Mouse (Mus musculus): ENCODE results near the gene Wfdc15a.
"Not testable (repeated sequence)": the region's sequence is repeated elsewhere in the genome, so short reads cannot be mapped to it uniquely, and the experiment has no call there.

Gene Wfdc15a

DNA sequence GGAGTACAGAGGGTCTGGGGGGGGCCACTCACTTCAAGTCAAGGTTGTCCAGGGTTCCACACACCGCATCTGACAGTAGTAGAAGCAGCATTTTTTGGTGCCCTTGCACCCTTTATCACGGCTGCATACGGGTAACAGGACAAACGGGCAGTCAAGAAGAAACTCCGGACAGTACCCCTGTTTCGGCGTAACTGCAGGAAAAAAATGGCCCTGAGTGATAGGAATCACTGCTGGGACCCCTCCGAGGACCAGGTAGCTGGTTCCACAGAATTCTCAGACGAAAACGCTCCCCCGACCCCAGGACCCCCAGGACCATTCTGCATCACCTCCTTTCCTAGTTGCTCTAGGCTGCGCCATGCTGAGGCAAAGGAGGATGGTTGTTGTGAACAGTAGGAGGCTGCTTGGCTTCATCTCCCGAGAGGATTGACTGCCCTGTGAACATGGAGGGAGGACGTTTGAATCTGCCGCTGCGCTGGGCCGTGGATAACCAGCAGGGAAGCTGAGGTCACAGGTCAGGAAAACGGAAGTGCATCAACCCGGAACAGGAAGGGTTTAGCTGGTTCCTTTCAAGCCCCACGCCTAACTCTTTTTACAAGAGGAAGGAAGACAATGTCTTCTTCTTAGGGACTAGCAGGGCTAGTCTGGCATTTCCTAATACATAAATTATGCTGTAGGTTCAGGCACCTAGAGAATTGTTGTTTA is at the start of gene Wfdc15a:
Gene Wfdc15a, minus strand, starts transcription at position 505 of the 702 bp plus-strand sequence.
- DNase-seq (ENCODE audit: low read depth, low spot score): no peak
- H3K27me3 ChIP-seq (ENCODE audit: control insufficient read depth, insufficient read depth, low read length, poor library complexity, severe bottlenecking): no peaks in the 10 kb centered on the region
- H3K36me3 ChIP-seq (ENCODE audit: control insufficient read depth, insufficient read depth, low read length, poor library complexity, severe bottlenecking): no peaks in the 10 kb centered on the region

DNA sequence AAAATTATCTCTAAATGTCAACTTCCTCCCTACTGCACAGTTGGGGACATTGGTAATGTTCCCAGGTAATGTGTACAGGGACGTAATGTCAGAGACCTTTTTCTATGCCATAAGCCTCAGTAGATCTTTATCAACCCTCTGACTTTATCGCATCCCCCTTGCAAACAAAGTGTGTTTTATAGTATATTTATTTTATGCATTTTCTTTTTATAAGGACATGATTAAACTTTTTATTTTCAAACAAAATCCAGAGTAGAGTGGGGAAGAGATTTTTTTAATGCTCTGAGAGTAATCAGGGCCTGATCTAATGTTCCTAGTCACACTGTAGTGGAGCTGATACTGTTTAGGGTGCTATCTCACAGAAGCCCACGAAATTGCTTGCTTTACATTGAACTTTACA is 38.4 kb upstream of the Wfdc15a start, which contains the start of gene Svs2:
Gene Svs2, minus strand, starts transcription at position 101 of the 400 bp plus-strand sequence.
- DNase-seq (ENCODE audit: low read depth, low spot score): no peak
- Histone ChIP-seq H3K36me3 (ENCODE audit: control insufficient read depth, insufficient read depth, low read length, poor library complexity, severe bottlenecking) (no peaks in the 10 kb centered on the region), H3K27me3 (ENCODE audit: control insufficient read depth, insufficient read depth, low read length, poor library complexity, severe bottlenecking) (no peaks in the 10 kb centered on the region)

DNA sequence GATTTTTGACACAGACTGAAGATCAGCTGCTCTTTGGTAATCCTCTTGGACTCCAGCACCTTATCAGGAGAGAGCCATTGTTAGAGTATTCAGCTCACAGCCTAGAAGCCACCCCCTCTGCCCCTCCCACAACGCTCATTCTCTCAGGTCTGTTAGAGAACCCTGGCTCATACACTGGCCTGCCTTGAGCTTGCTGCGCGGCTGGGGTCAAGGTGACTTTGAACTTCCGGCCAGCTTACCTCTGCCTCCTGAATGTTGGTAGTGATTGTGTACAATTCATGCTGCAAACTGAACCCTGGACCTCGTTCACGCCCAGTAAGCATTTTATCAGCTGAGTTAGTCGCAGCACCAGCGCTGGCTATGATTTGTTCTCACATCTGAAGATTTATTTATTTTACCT is 32.7 kb upstream of the Wfdc15a start:
- no peak for DNase-seq (ENCODE audit: low read depth, low spot score)
- Histone ChIP-seq H3K27me3 (ENCODE audit: control insufficient read depth, insufficient read depth, low read length, poor library complexity, severe bottlenecking) (no peaks in the 10 kb centered on the region), H3K36me3 (ENCODE audit: control insufficient read depth, insufficient read depth, low read length, poor library complexity, severe bottlenecking) (no peaks in the 10 kb centered on the region)

DNA sequence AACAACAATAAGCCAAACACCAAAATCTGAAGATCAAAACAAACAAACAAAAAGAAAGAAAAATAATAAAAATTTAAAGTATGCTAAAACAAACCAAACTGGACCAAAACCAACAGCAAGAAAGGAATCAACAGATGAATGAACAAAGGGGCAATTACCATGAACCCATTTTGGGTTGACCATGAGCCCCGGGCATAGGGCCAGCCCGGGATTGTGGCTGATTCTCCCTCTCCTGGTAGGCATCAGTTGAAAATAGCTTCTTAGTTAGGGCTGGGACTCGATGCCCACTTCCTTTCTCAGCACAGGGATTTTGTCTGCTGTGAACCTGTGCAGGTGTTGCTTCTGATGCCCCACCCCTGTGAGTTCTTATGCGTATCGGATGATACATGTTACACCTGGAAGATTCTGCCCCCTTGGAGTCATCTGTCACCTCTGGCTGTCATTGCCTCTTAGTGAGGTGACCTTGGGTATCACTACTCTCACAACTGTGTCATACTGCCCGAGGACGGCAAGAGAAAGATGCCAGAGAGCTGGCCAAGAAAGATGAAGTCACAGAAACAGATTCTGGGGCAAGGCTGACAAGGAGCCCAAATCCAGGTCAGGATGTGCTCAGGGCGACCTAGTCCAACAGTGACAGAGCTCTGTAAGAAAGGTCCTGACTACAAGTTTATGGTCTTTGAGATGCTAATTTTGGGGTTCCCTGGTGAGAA is 28.6 kb upstream of the Wfdc15a start:
- Histone ChIP-seq H3K36me3 (ENCODE audit: control insufficient read depth, insufficient read depth, low read length, poor library complexity, severe bottlenecking) (no peaks in the 10 kb centered on the region), H3K27me3 (ENCODE audit: control insufficient read depth, insufficient read depth, low read length, poor library complexity, severe bottlenecking) (no peaks in the 10 kb centered on the region)
- DNase-seq (ENCODE audit: low read depth, low spot score): no peak

DNA sequence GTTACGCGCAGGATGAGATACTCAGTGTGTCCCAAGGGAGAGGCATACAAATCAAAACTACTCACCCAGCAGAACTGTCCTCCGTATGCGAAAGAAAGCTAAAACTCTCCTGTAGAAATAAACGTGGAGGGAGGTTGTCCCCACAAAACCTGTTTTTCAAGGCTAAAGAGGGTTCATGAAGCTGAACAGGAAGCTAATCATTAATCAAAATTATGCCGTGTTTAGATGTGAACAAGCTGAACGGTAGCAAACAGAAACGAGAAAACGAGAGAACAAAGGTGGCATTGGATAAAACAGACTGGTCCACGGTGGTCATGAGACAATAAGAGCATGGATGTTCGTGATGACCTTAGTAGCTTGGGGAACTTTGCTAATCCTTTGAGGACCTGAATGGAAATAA is 21.6 kb upstream of the Wfdc15a start, which contains the start of gene Wfdc15b:
Gene Wfdc15b, minus strand, starts transcription at position 139 of the 400 bp plus-strand sequence.
- Histone ChIP-seq H3K27me3 (ENCODE audit: control insufficient read depth, insufficient read depth, low read length, poor library complexity, severe bottlenecking) (no peaks in the 10 kb centered on the region), H3K36me3 (ENCODE audit: control insufficient read depth, insufficient read depth, low read length, poor library complexity, severe bottlenecking) (no peaks in the 10 kb centered on the region)
- no peak for DNase-seq (ENCODE audit: low read depth, low spot score)

DNA sequence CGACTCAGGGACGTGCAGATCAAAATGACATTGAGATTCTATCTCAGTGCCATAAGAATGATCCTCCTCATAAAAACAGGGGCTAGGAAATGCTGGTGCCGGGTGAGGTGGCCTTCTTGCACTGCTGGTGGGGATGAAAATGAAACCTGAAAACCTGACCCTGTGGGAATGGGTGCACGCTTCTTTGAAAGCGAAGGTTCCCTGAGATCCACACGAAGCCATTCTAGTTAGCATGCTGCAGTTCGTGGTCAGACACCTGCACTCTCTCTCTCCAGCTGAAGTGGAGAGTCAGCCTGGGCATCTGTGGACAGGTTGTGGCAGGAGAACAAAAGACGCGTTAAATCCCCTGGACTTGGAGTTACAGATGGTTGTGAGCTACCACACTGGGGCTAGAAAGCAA is 19.4 kb upstream of the Wfdc15a start:
- DNase-seq (ENCODE audit: low read depth, low spot score): no peak
- Histone ChIP-seq H3K27me3 (ENCODE audit: control insufficient read depth, insufficient read depth, low read length, poor library complexity, severe bottlenecking) (no peaks in the 10 kb centered on the region), H3K36me3 (ENCODE audit: control insufficient read depth, insufficient read depth, low read length, poor library complexity, severe bottlenecking) (no peaks in the 10 kb centered on the region)

DNA sequence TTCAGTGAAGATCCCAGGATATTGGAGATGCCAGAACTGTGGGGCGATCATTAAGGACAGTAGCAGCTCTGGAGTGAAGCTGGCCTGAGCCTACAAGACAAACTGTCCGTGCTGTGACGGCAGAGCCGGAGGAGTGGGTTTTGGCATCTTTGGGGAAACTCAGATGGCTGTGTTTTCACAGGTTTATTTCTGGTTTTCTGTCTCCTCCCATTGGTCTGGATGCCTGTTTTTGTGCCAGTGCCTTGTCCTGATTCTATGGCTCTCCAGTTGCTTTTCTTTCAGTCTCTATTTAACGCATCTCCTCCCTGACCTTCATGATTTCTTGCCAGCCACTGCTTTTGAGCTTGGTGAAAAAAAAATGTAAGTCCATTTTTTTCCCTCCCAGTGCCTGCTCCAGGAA is 12.8 kb upstream of the Wfdc15a start:
- no peak for DNase-seq (ENCODE audit: low read depth, low spot score)
- Histone ChIP-seq H3K36me3 (ENCODE audit: control insufficient read depth, insufficient read depth, low read length, poor library complexity, severe bottlenecking) (no peaks in the 10 kb centered on the region), H3K27me3 (ENCODE audit: control insufficient read depth, insufficient read depth, low read length, poor library complexity, severe bottlenecking) (no peaks in the 10 kb centered on the region)

DNA sequence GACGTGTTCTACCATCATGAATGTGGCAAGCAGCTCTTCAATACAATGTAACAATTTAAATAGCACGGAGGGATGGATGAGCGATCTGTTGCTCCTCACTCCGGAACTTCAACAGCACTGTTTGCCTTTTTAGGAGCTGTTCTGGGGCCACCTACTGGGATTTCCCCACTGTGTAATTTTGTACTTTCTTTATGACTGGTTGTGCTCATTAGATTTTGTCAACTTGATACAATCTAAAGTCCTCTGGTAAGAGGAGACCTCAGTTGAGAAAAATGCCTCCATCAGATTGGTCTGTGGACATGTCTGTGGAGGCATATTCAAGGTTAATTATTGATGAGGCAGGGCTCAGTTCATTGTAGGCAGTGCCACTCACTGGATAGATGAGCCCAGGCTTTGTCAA is 11.0 kb upstream of the Wfdc15a start:
- no peak for DNase-seq (ENCODE audit: low read depth, low spot score)
- H3K36me3 ChIP-seq (ENCODE audit: control insufficient read depth, insufficient read depth, low read length, poor library complexity, severe bottlenecking): no peaks in the 10 kb centered on the region
- H3K27me3 ChIP-seq (ENCODE audit: control insufficient read depth, insufficient read depth, low read length, poor library complexity, severe bottlenecking): no peaks in the 10 kb centered on the region

DNA sequence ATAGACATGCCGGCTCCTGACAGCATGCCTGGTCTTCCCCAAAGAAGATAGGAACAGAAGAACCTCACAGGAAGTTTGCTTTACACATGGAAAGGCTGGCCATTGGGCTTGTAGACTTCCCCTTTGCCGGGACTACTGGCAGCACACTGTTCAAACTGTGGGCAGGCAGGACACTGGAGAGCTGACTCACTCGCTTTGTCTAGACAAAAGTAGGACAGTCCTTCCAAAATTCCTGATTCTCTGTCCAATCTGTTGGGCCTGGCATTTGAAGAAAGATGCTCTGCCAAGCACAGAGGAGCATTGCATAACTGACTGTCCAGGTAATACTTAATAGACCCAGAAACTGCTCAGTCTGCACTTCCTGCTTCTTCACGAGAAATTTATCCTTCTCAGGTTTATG is 6.7 kb upstream of the Wfdc15a start:
- no peaks in the 10 kb centered on the region for H3K36me3 ChIP-seq (ENCODE audit: control insufficient read depth, insufficient read depth, low read length, poor library complexity, severe bottlenecking)
- H3K27me3 ChIP-seq (ENCODE audit: control insufficient read depth, insufficient read depth, low read length, poor library complexity, severe bottlenecking): no peaks in the 10 kb centered on the region
- no peak for DNase-seq (ENCODE audit: low read depth, low spot score)

DNA sequence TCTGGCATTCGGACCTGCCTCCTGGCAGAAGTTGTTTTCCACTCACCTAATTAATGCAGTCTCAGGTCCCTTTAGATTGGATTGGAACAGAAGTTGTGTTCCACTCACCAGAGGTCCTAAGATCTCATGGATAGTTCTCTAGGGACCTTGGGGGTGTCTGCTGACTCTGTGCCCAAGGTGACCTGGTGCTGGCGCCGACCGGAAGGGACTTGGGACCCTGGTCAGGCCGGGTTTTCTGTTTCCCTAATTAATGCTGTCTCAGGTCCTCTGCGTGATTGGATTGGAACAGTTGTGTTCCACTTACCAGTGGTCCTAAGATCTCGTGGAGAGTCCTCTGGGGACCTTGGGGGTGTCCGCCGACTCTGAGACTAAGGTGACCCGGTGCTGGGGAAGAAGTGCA is 6.1 kb upstream of the Wfdc15a start:
- H3K27me3 ChIP-seq (ENCODE audit: control insufficient read depth, insufficient read depth, low read length, poor library complexity, severe bottlenecking); H3K36me3 ChIP-seq (ENCODE audit: control insufficient read depth, insufficient read depth, low read length, poor library complexity, severe bottlenecking); DNase-seq (ENCODE audit: low read depth, low spot score): not testable (repeated sequence)

DNA sequence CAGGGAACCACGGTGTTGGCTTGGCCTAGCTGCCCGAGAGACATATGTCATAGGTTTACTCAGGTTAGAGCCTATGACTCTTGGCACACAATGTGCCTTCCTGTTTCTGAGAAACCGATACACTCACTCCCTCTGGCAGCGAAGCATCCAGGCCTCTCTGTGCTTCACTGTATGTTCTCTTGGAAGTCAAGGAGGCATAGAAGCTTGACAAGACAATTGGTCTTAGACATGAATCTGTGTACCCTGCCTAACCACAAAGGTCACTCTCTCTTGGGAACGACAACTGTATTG is 3.3 kb downstream of the Wfdc15a start:
- no peaks in the 10 kb centered on the region for H3K36me3 ChIP-seq (ENCODE audit: control insufficient read depth, insufficient read depth, low read length, poor library complexity, severe bottlenecking)
- no peak for DNase-seq (ENCODE audit: low read depth, low spot score)
- no peaks in the 10 kb centered on the region for H3K27me3 ChIP-seq (ENCODE audit: control insufficient read depth, insufficient read depth, low read length, poor library complexity, severe bottlenecking)

DNA sequence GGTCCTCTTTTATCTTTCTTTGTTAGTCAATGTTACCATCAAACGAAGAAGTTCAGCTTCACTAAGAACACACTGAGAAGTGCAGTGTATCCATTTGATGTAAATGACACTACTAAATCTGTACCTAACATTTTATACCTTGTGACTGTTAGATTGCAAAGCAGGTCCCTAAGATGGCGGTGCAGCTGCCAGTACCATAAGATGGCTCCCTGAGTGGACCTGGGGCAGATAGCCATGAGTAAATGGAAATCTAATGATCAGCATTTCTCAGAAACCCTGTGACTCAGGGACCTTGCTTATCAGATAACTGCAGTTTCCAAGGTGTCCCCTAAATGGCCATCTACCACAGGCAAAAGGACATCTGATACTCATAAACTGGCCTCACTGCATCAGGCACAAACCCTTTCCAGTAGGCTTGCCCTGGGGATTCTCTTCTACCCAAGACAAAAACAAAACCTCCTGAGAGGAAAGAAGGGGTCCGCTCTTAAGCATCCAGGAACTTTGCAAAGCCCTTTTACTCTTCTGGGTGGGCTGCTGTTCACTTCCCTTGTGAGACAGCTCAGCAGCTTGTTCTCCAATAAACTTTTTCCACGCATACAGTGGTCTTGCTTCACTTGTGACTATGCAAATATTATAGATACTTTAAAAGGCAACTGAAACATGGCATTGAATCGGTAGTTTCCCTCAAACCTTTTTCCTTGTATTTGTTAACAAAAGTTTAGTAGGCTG is 3.8 kb downstream of the Wfdc15a start:
- no peaks in the 10 kb centered on the region for H3K27me3 ChIP-seq (ENCODE audit: control insufficient read depth, insufficient read depth, low read length, poor library complexity, severe bottlenecking)
- no peak for DNase-seq (ENCODE audit: low read depth, low spot score)
- no peaks in the 10 kb centered on the region for H3K36me3 ChIP-seq (ENCODE audit: control insufficient read depth, insufficient read depth, low read length, poor library complexity, severe bottlenecking)

DNA sequence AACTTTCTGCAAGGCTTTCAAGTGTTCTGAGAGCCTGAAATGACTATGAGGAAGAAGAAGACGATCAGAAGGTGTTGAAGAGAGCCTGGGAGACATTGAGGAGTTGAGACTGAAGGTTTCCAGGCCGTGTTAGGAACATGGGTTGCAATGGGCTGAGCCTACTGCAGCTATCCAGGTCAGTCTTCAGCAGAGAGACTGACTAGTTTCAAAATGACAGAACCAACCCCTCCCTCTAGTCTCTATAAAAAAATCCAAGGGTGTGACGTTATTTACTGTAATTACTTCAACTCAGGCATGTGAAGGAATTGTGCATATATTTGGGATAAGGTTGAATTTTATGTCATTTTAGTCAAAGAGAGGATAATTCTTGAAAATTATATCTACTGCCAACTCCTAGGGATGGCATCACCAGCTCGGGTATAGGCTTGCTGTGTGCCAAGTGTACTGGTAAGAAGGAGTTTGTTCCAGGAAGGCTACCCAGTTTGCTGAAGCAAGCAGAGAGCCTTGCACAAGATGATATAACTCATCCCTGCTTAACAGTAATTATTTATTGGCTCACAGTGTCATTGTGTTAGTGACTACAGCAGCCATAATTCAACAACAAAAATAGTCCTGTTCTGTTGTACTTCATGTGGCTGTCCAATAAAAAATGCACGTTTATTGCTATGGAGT is 4.8 kb downstream of the Wfdc15a start:
- DNase-seq (ENCODE audit: low read depth, low spot score): no peak
- Histone ChIP-seq H3K27me3 (ENCODE audit: control insufficient read depth, insufficient read depth, low read length, poor library complexity, severe bottlenecking) (no peaks in the 10 kb centered on the region), H3K36me3 (ENCODE audit: control insufficient read depth, insufficient read depth, low read length, poor library complexity, severe bottlenecking) (no peaks in the 10 kb centered on the region)

DNA sequence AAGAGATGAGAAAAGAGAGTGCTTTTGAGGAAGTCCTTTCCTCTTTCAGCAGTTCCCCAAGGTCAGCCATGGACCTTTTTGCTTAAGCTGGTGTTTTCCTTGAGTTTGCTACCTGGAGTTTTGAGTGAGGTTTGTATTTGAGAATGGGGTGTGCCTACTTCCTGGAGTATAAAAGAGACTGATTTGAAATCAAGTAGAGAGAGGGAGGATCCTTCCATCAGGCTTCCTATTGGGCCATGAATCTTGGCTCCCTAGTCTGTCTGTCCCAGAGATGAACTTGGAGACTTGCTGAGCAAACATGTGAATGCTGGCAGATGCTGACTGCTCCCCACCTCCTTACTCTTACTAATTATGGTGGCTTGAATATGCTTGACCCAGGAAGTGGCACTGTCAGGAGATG is 7.7 kb downstream of the Wfdc15a start:
- Histone ChIP-seq H3K27me3 (ENCODE audit: control insufficient read depth, insufficient read depth, low read length, poor library complexity, severe bottlenecking) (no peaks in the 10 kb centered on the region), H3K36me3 (ENCODE audit: control insufficient read depth, insufficient read depth, low read length, poor library complexity, severe bottlenecking) (no peaks in the 10 kb centered on the region)
- no peak for DNase-seq (ENCODE audit: low read depth, low spot score)

DNA sequence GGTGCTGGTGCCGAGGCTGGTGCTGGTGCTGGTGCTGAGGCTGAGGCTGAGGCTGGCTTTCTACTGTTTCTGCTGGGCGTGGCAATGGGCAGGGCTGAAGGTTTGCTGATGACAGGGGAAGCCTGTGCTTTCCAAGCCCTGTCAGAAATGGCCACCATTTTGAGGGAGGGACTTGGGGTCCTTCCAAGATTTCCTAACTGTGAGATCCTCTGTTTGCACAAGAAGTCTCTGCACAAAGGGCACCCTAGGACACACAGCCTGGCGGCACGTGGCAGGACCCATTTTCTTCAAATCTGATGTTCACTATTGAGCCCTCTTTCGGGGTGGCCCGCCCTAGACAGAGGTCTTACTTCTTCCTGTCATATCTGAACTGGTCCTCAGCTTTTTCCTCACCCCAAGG is 9.4 kb downstream of the Wfdc15a start, which contains the start of gene Wfdc12:
Gene Wfdc12, minus strand, starts transcription at position 33 of the 400 bp plus-strand sequence.
- Histone ChIP-seq H3K27me3 (ENCODE audit: control insufficient read depth, insufficient read depth, low read length, poor library complexity, severe bottlenecking) (no peaks in the 10 kb centered on the region), H3K36me3 (ENCODE audit: control insufficient read depth, insufficient read depth, low read length, poor library complexity, severe bottlenecking) (no peaks in the 10 kb centered on the region)
- no peak for DNase-seq (ENCODE audit: low read depth, low spot score)

Measured in splenic B cell, adult 2 months (primary cell).